Mouse (Mus musculus): ENCODE measurements around the gene Rcl1. TPM values are rescaled to one million over a fixed set of nuclear protein-coding genes. Genes with fewer than 3 reads are reported as not detected.

Gene Rcl1
- polyA plus RNA-seq, 1 experiment from 2014 or later = 64.4 TPM

- H3K27ac ChIP-seq = peak overlapping the region; percentile 16; the same call in 1 of the 2 replicates
- WGBS = 46% methylated on average over 6 of the region's 6 CpGs
Observed at GRCm38 (mm10) chr19:29074802-29075201, 26.4 kb upstream of the Rcl1 start.

GRCm38 (mm10) chr19:29088628-29089027 lies 12.5 kb upstream of the Rcl1 start:
- peaks cover 5% of the 10 kb centered on the region for H3K4me1 ChIP-seq
- H3K27ac ChIP-seq = no peak overlapping the region
- H3K27me3 ChIP-seq (ENCODE audit: insufficient read depth, poor library complexity, severe bottlenecking) = no peaks in the 10 kb centered on the region
- 55% methylated on average over 6 of the region's 6 CpGs for WGBS
- no peak for DNase-seq (ENCODE audit: low spot score)
- H3K9me3 ChIP-seq = no peaks in the 10 kb centered on the region
- no peak overlapping the region for H3K4me3 ChIP-seq
- H3K36me3 ChIP-seq = 0 out of 2 replicates have a peak, but pooled peaks cover under 1% of the 10 kb centered on the region

More at GRCm38 (mm10) chr19:29074802-29075201, 26.4 kb upstream of the Rcl1 start:
- H3K36me3 ChIP-seq = no peaks in the 10 kb centered on the region
- H3K4me1 ChIP-seq = peaks cover 11% of the 10 kb centered on the region
- H3K9me3 ChIP-seq = no peaks in the 10 kb centered on the region
- peak; percentile 80 for DNase-seq (ENCODE audit: low spot score)
- H3K27me3 ChIP-seq (ENCODE audit: insufficient read depth, poor library complexity, severe bottlenecking) = no peaks in the 10 kb centered on the region
- no peak overlapping the region for H3K4me3 ChIP-seq

GRCm38 (mm10) chr19:29092194-29092593 lies 9.0 kb upstream of the Rcl1 start:
- Histone ChIP-seq H3K9me3 (no peaks in the 10 kb centered on the region), H3K36me3 (no peaks in the 10 kb centered on the region), H3K4me3 (no peak overlapping the region), H3K4me1 (peaks cover 5% of the 10 kb centered on the region), H3K27me3 (ENCODE audit: insufficient read depth, poor library complexity, severe bottlenecking) (no peaks in the 10 kb centered on the region), H3K27ac (no peak overlapping the region)
- no peak for DNase-seq (ENCODE audit: low spot score)

DNA sequence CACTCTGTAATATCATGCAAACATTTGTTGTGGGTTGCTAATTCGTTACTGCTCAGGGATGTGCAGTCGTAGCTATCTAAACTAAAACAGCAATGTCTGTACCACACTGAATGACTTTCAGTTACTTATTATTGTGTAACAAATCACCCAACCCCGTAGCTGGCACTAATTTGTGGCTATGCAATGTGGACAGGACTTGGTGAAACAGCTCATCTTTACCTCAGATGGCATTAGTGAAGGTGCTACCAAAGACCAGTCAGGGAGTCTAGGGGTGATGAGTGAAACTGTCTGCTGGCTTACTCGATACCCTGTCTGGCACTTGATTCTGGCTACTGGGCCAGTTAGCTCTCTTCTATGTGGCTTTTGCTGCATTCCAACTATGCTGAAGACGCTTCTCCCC lies 2.1 kb upstream of the Rcl1 start:
- 75% methylated on average over 5 of the region's 5 CpGs for WGBS
- no peak for DNase-seq (ENCODE audit: low spot score)
- no peaks in the 10 kb centered on the region for H3K36me3 ChIP-seq
- H3K4me1 ChIP-seq = peaks cover 14% of the 10 kb centered on the region
- no peaks in the 10 kb centered on the region for H3K27me3 ChIP-seq (ENCODE audit: insufficient read depth, poor library complexity, severe bottlenecking)
- H3K9me3 ChIP-seq = no peaks in the 10 kb centered on the region
- no peak overlapping the region for H3K4me3 ChIP-seq
- no peak overlapping the region for H3K27ac ChIP-seq

- H3K9me3 ChIP-seq = no peaks in the 10 kb centered on the region
- no peaks in the 10 kb centered on the region for H3K36me3 ChIP-seq
- H3K27me3 ChIP-seq (ENCODE audit: insufficient read depth, poor library complexity, severe bottlenecking) = no peaks in the 10 kb centered on the region
- no peak overlapping the region for H3K4me3 ChIP-seq
- DNase-seq (ENCODE audit: low spot score) = no peak
- H3K27ac ChIP-seq = no peak overlapping the region
- peaks cover 17% of the 10 kb centered on the region for H3K4me1 ChIP-seq
- 89% methylated on average over 4 of the region's 4 CpGs for WGBS
Observed at GRCm38 (mm10) chr19:29099596-29099995, 1.6 kb upstream of the Rcl1 start.

DNA sequence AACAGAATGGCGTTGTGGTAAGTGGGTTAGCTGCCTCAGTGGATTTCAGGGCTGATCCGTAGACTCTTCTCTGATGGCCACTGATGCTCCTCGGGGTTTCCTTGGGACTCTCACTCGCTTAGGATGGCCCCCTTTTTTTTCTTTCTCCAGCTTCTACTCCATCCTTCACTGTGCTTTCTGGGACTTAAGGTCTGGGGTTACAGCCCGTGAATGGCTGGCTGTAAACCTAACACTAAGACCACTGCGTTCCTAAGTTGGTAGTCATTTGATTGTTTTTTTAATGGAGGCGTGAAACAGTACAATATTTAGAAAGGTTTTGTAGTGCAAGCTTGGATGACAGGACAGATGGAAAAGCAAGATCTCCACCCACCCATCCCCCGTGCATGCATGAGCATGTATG lies 914 bp upstream of the Rcl1 start:
- WGBS = 32% methylated on average over 8 of the region's 8 CpGs
- Histone ChIP-seq H3K27ac (peak overlapping the region; percentile 91), H3K27me3 (ENCODE audit: insufficient read depth, poor library complexity, severe bottlenecking) (no peaks in the 10 kb centered on the region), H3K9me3 (no peaks in the 10 kb centered on the region), H3K4me3 (peak overlapping the region; percentile 98), H3K36me3 (no peaks in the 10 kb centered on the region), H3K4me1 (peaks cover 17% of the 10 kb centered on the region)
- DNase-seq (ENCODE audit: low spot score) = no peak

GRCm38 (mm10) chr19:29101591-29101990 lies 416 bp downstream of the Rcl1 start:
- Histone ChIP-seq H3K27me3 (ENCODE audit: insufficient read depth, poor library complexity, severe bottlenecking) (no peaks in the 10 kb centered on the region), H3K4me3 (peak overlapping the region; percentile 98), H3K9me3 (no peaks in the 10 kb centered on the region), H3K4me1 (peaks cover 23% of the 10 kb centered on the region), H3K27ac (peak overlapping the region; percentile 91), H3K36me3 (0 out of 2 replicates have a peak, but pooled peaks cover under 1% of the 10 kb centered on the region)
- WGBS = 0% methylated on average over 27 of the region's 27 CpGs
- DNase-seq (ENCODE audit: low spot score) = no peak

DNA sequence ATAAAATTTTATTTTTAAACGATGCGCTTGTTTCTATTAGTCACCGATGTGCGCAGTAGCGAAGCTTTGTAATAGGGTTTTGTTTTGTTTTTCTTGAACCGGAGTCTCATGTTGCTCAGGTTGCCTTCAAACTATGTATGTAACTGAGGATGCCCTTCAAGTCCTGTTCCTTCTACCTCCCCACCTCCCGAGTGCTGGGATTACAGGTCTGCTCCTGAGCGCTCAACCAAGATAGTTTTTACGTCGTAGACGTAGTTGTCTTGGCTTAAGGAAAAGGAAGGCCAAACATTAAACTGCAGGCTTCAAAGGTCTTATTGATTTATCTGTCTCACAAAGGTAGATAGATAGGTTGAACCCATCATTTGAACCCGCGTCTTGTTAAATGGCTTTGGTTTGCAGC lies 923 bp downstream of the Rcl1 start:
- Histone ChIP-seq H3K4me3 (peak overlapping the region; percentile 98), H3K9me3 (no peaks in the 10 kb centered on the region), H3K27ac (peak overlapping the region; percentile 91), H3K4me1 (peaks cover 23% of the 10 kb centered on the region), H3K27me3 (ENCODE audit: insufficient read depth, poor library complexity, severe bottlenecking) (no peaks in the 10 kb centered on the region), H3K36me3 (peaks cover 5% of the 10 kb centered on the region; the same call in 1 of the 2 replicates)
- WGBS = 15% methylated on average over 13 of the region's 13 CpGs
- no peak for DNase-seq (ENCODE audit: low spot score)

DNA sequence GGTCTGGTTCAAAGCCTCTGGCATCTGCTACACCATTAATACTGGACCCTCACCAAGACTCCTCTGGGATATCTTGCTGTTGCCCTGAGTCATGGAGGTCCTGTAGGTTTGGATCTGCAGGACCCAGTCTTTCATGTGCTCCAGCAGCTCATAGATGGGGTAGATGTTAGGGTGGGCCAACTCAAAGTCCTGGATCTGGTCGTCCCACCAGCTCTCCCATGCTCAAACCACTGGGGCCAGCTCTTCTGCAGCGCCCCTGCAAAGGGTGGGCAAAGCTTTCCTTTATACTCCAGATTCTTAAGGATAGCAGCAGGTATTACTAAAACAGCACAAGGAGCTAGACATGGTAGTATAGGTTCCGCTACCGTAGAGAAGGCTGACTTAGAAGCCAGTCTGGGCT lies 4.6 kb downstream of the Rcl1 start:
- no peak overlapping the region for H3K4me3 ChIP-seq
- peaks cover 5% of the 10 kb centered on the region; the same call in 1 of the 2 replicates for H3K36me3 ChIP-seq
- no peaks in the 10 kb centered on the region for H3K27me3 ChIP-seq (ENCODE audit: insufficient read depth, poor library complexity, severe bottlenecking)
- no peak overlapping the region for H3K27ac ChIP-seq
- DNase-seq (ENCODE audit: low spot score) = no peak
- WGBS = 94% methylated on average over 4 of the region's 4 CpGs
- H3K4me1 ChIP-seq = peaks cover 17% of the 10 kb centered on the region
- no peaks in the 10 kb centered on the region for H3K9me3 ChIP-seq

DNA sequence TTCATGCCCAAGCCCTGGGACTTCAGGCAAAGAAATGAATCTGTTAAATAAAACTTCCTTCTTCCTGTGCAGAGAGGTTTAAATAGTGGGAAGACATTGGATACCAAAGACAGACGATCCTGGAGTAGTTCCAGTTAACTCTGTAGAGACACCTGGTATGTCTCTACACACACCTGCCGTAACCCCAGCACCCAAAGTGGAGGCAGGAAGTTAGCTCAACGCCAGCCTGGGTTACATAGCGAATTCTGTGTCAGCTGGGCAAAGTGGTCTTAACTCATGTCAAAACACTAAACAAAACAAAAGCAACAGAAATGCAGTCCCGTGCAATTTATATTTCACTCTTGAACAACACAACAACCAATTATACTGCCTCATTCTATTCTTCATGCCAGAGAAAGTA lies 5.1 kb downstream of the Rcl1 start:
- H3K4me1 ChIP-seq = peaks cover 14% of the 10 kb centered on the region
- no peak overlapping the region for H3K4me3 ChIP-seq
- H3K27ac ChIP-seq = no peak overlapping the region
- no peak for DNase-seq (ENCODE audit: low spot score)
- no peaks in the 10 kb centered on the region for H3K27me3 ChIP-seq (ENCODE audit: insufficient read depth, poor library complexity, severe bottlenecking)
- H3K36me3 ChIP-seq = peaks cover 5% of the 10 kb centered on the region; the same call in 1 of the 2 replicates
- 87% methylated on average over 5 of the region's 5 CpGs for WGBS
- no peaks in the 10 kb centered on the region for H3K9me3 ChIP-seq

DNA sequence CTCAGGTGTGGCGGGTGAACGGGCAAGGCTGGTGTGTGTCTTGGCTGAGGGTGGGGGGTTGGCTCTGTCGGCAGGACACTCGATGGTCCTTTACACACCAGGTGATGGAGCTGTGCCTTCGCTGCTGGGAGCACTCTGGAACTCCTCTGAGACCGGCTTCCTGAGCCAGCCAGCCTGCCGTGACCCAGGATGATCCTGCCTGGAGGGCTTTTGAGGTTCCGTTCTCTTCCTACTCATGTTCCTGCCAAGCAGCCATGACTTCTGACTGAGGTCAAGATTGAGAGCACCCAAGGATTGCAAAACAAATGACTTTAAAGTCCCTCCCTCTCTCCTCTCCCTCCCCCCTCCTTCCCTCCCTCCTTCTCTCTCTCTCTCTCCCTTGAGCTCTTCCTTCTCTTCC lies 11.5 kb downstream of the Rcl1 start:
- H3K4me1 ChIP-seq = peaks cover 4% of the 10 kb centered on the region; the same call in 1 of the 2 replicates
- DNase-seq (ENCODE audit: low spot score) = no peak
- 83% methylated on average over 8 of the region's 8 CpGs for WGBS
- H3K36me3 ChIP-seq = peaks cover 18% of the 10 kb centered on the region
- no peak overlapping the region for H3K4me3 ChIP-seq
- no peak overlapping the region for H3K27ac ChIP-seq
- H3K27me3 ChIP-seq (ENCODE audit: insufficient read depth, poor library complexity, severe bottlenecking) = no peaks in the 10 kb centered on the region
- no peaks in the 10 kb centered on the region for H3K9me3 ChIP-seq

GRCm38 (mm10) chr19:29113746-29114649 lies 12.8 kb downstream of the Rcl1 start:
- Histone ChIP-seq H3K4me1 (peaks cover 4% of the 10 kb centered on the region; the same call in 1 of the 2 replicates), H3K36me3 (peaks cover 31% of the 10 kb centered on the region), H3K27me3 (ENCODE audit: insufficient read depth, poor library complexity, severe bottlenecking) (no peaks in the 10 kb centered on the region), H3K4me3 (no peak overlapping the region), H3K9me3 (no peaks in the 10 kb centered on the region), H3K27ac (no peak overlapping the region)
- no peak for DNase-seq (ENCODE audit: low spot score)
- 94% methylated on average over 10 of the region's 10 CpGs for WGBS

GRCm38 (mm10) chr19:29116796-29117195 lies 15.6 kb downstream of the Rcl1 start:
- Histone ChIP-seq H3K27me3 (ENCODE audit: insufficient read depth, poor library complexity, severe bottlenecking) (no peaks in the 10 kb centered on the region), H3K4me3 (no peak overlapping the region), H3K9me3 (no peaks in the 10 kb centered on the region), H3K27ac (no peak overlapping the region), H3K4me1 (peaks cover 4% of the 10 kb centered on the region; the same call in 1 of the 2 replicates), H3K36me3 (peaks cover 49% of the 10 kb centered on the region)
- DNase-seq (ENCODE audit: low spot score) = no peak
- WGBS = 87% methylated on average over 6 of the region's 6 CpGs

All from heart, embryonic 10.5 days (tissue).